Mouse (Mus musculus): Measurements from ENCODE around the gene Shank2. TPM values are rescaled to one million over a fixed set of nuclear protein-coding genes. Genes with fewer than 3 reads are reported as not detected.

The Shank2 gene
- polyA plus RNA-seq, 1 experiment from 2014 or later: 6.8 TPM

- Histone ChIP-seq H3K9ac (no peak overlapping the region), H3K4me3 (no peak overlapping the region), H3K36me3 (peaks cover 6% of the 10 kb centered on the region), H3K27ac (no peak overlapping the region), H3K9me3 (no peaks in the 10 kb centered on the region), H3K4me2 (no peak overlapping the region), H3K4me1 (replicated peaks) (peaks cover 21% of the 10 kb centered on the region), H3K27me3 (peaks cover 16% of the 10 kb centered on the region; the same call in 1 of the 2 replicates)
- WGBS: 18% methylated on average over 6 of the region's 6 CpGs
- no peak for ATAC-seq (ENCODE audit: low FRiP score)
Measured at GRCm38 (mm10) chr7:144180885-144181284, 179.2 kb downstream of the Shank2 start.

- Histone ChIP-seq H3K27me3 (no peaks in the 10 kb centered on the region), H3K4me3 (no peak overlapping the region), H3K9ac (no peak overlapping the region), H3K27ac (no peak overlapping the region; the same call in 1 of the 2 replicates), H3K36me3 (peaks cover 21% of the 10 kb centered on the region), H3K9me3 (no peaks in the 10 kb centered on the region), H3K4me1 (replicated peaks) (no peaks in the 10 kb centered on the region; the same call in 1 of the 2 replicates), H3K4me2 (no peak overlapping the region)
- 75% methylated on average over 11 of the region's 11 CpGs for WGBS
- no peak for ATAC-seq (ENCODE audit: low FRiP score)
Measured at GRCm38 (mm10) chr7:144187869-144188430, 186.2 kb downstream of the Shank2 start.

- WGBS: 86% methylated on average over 4 of the region's 4 CpGs
- no peak overlapping the region for H3K9ac ChIP-seq
- ATAC-seq (ENCODE audit: low FRiP score): no peak
- no peaks in the 10 kb centered on the region for H3K27me3 ChIP-seq
- no peak overlapping the region for H3K27ac ChIP-seq
- no peak overlapping the region for H3K4me3 ChIP-seq
- peaks cover 27% of the 10 kb centered on the region for H3K36me3 ChIP-seq
- no peaks in the 10 kb centered on the region; the same call in 1 of the 2 replicates for H3K4me1 ChIP-seq (replicated peaks)
- H3K9me3 ChIP-seq: no peaks in the 10 kb centered on the region
- H3K4me2 ChIP-seq: no peak overlapping the region
Measured at GRCm38 (mm10) chr7:144189446-144189845, 187.7 kb downstream of the Shank2 start.

GRCm38 (mm10) chr7:144198491-144198890 is 196.8 kb downstream of the Shank2 start:
- peaks cover 16% of the 10 kb centered on the region for H3K4me1 ChIP-seq (replicated peaks)
- 91% methylated on average over 2 of the region's 2 CpGs for WGBS
- H3K9me3 ChIP-seq: no peaks in the 10 kb centered on the region
- H3K9ac ChIP-seq: no peak overlapping the region
- no peaks in the 10 kb centered on the region for H3K27me3 ChIP-seq
- no peak overlapping the region for H3K27ac ChIP-seq
- no peak for ATAC-seq (ENCODE audit: low FRiP score)
- peaks cover 9% of the 10 kb centered on the region; the same call in 1 of the 2 replicates for H3K36me3 ChIP-seq
- no peak overlapping the region for H3K4me3 ChIP-seq
- H3K4me2 ChIP-seq: no peak overlapping the region

GRCm38 (mm10) chr7:144202017-144202682 is 200.4 kb downstream of the Shank2 start:
- Histone ChIP-seq H3K4me2 (no peak overlapping the region), H3K27me3 (no peaks in the 10 kb centered on the region), H3K27ac (no peak overlapping the region), H3K4me3 (no peak overlapping the region), H3K9ac (no peak overlapping the region), H3K9me3 (no peaks in the 10 kb centered on the region), H3K36me3 (no peaks in the 10 kb centered on the region), H3K4me1 (replicated peaks) (peaks cover 26% of the 10 kb centered on the region)
- WGBS: 70% methylated on average over 7 of the region's 7 CpGs
- no peak for ATAC-seq (ENCODE audit: low FRiP score)

- Histone ChIP-seq H3K9me3 (no peaks in the 10 kb centered on the region), H3K4me2 (no peak overlapping the region), H3K27me3 (no peaks in the 10 kb centered on the region), H3K4me3 (no peak overlapping the region), H3K27ac (no peak overlapping the region), H3K36me3 (no peaks in the 10 kb centered on the region), H3K9ac (no peak overlapping the region), H3K4me1 (replicated peaks) (peaks cover 35% of the 10 kb centered on the region)
- no peak for ATAC-seq (ENCODE audit: low FRiP score)
- 57% methylated on average over 3 of the region's 3 CpGs for WGBS
Measured at GRCm38 (mm10) chr7:144204290-144204689, 202.6 kb downstream of the Shank2 start.

- no peak overlapping the region for H3K4me3 ChIP-seq
- ATAC-seq (ENCODE audit: low FRiP score): no peak
- no peaks in the 10 kb centered on the region for H3K36me3 ChIP-seq
- no peaks in the 10 kb centered on the region for H3K9me3 ChIP-seq
- no peaks in the 10 kb centered on the region for H3K27me3 ChIP-seq
- peaks cover 32% of the 10 kb centered on the region for H3K4me1 ChIP-seq (replicated peaks)
- 79% methylated on average over 1 of the region's 1 CpGs for WGBS
- H3K27ac ChIP-seq: no peak overlapping the region
- no peak overlapping the region for H3K4me2 ChIP-seq
- no peak overlapping the region for H3K9ac ChIP-seq
Measured at GRCm38 (mm10) chr7:144205161-144205560, 203.4 kb downstream of the Shank2 start.

- no peak for ATAC-seq (ENCODE audit: low FRiP score)
- H3K9me3 ChIP-seq: no peaks in the 10 kb centered on the region
- no peaks in the 10 kb centered on the region for H3K36me3 ChIP-seq
- no peak overlapping the region for H3K9ac ChIP-seq
- H3K4me3 ChIP-seq: no peak overlapping the region
- H3K4me1 ChIP-seq (replicated peaks): peaks cover 30% of the 10 kb centered on the region
- 87% methylated on average over 3 of the region's 3 CpGs for WGBS
- no peak overlapping the region for H3K4me2 ChIP-seq
- no peaks in the 10 kb centered on the region for H3K27me3 ChIP-seq
- H3K27ac ChIP-seq: no peak overlapping the region
Measured at GRCm38 (mm10) chr7:144205837-144206236, 204.1 kb downstream of the Shank2 start.

GRCm38 (mm10) chr7:144206254-144206653 is 204.5 kb downstream of the Shank2 start:
- no peak overlapping the region for H3K4me2 ChIP-seq
- no peaks in the 10 kb centered on the region for H3K27me3 ChIP-seq
- H3K36me3 ChIP-seq: no peaks in the 10 kb centered on the region
- H3K4me3 ChIP-seq: no peak overlapping the region
- no peak for ATAC-seq (ENCODE audit: low FRiP score)
- no peak overlapping the region for H3K9ac ChIP-seq
- no peak overlapping the region for H3K27ac ChIP-seq
- WGBS: 76% methylated on average over 5 of the region's 5 CpGs
- peaks cover 30% of the 10 kb centered on the region for H3K4me1 ChIP-seq (replicated peaks)
- no peaks in the 10 kb centered on the region for H3K9me3 ChIP-seq

- no peak overlapping the region for H3K9ac ChIP-seq
- WGBS: 86% methylated on average over 6 of the region's 6 CpGs
- no peaks in the 10 kb centered on the region for H3K36me3 ChIP-seq
- no peak overlapping the region for H3K4me3 ChIP-seq
- H3K4me1 ChIP-seq (replicated peaks): peaks cover 30% of the 10 kb centered on the region
- no peaks in the 10 kb centered on the region for H3K9me3 ChIP-seq
- H3K4me2 ChIP-seq: no peak overlapping the region
- H3K27me3 ChIP-seq: no peaks in the 10 kb centered on the region
- no peak overlapping the region for H3K27ac ChIP-seq
- ATAC-seq (ENCODE audit: low FRiP score): no peak
Measured at GRCm38 (mm10) chr7:144207100-144207499, 205.4 kb downstream of the Shank2 start.

GRCm38 (mm10) chr7:144207849-144208248 is 206.1 kb downstream of the Shank2 start:
- H3K27me3 ChIP-seq: no peaks in the 10 kb centered on the region
- H3K4me3 ChIP-seq: no peak overlapping the region
- peak; percentile 65 for ATAC-seq (ENCODE audit: low FRiP score)
- H3K27ac ChIP-seq: no peak overlapping the region
- H3K36me3 ChIP-seq: no peaks in the 10 kb centered on the region
- no peak overlapping the region for H3K4me2 ChIP-seq
- WGBS: 19% methylated on average over 7 of the region's 7 CpGs
- peaks cover 23% of the 10 kb centered on the region for H3K4me1 ChIP-seq (replicated peaks)
- H3K9me3 ChIP-seq: no peaks in the 10 kb centered on the region
- peak overlapping the region; percentile 19; the same call in 1 of the 2 replicates for H3K9ac ChIP-seq

- Histone ChIP-seq H3K27ac (no peak overlapping the region), H3K27me3 (no peaks in the 10 kb centered on the region), H3K4me2 (no peak overlapping the region), H3K4me1 (replicated peaks) (peaks cover 19% of the 10 kb centered on the region), H3K4me3 (no peak overlapping the region), H3K9me3 (no peaks in the 10 kb centered on the region), H3K36me3 (no peaks in the 10 kb centered on the region), H3K9ac (no peak overlapping the region)
- no peak for ATAC-seq (ENCODE audit: low FRiP score)
- no CpG with 5 or more reads among the region's 1 CpGs for WGBS
Measured at GRCm38 (mm10) chr7:144208628-144209027, 206.9 kb downstream of the Shank2 start.

- WGBS: 88% methylated on average over 9 of the region's 9 CpGs
- no peak for ATAC-seq (ENCODE audit: low FRiP score)
- no peak overlapping the region for H3K9ac ChIP-seq
- H3K27ac ChIP-seq: no peak overlapping the region
- H3K4me3 ChIP-seq: no peak overlapping the region
- H3K4me1 ChIP-seq (replicated peaks): peaks cover 8% of the 10 kb centered on the region
- H3K36me3 ChIP-seq: no peaks in the 10 kb centered on the region
- H3K9me3 ChIP-seq: peaks cover 10% of the 10 kb centered on the region; the same call in 1 of the 2 replicates
- H3K4me2 ChIP-seq: no peak overlapping the region
- no peaks in the 10 kb centered on the region for H3K27me3 ChIP-seq
Measured at GRCm38 (mm10) chr7:144210526-144210925, 208.8 kb downstream of the Shank2 start.
